14 mouse cellular contexts compared by ENCODE assay signal in the genomic region with DNA sequence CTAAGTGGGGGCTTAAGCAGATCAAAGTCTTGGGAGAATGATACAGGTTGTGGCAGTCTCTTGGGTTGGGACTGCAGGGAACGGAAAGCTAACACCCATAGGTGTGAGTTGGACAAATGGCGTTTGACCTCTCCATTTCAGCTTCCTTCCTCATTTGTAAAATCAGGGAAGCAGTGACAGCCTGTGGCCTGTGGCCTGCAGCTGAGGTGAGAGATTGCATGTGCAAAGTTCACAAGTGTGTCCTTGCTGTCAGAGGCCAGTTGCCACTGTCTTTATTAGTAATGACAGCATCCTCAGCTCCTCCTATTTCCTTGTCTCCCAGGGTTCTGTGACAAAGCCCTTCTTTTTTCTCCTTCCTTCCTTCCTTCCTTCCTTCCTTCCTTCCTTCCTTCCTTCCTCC. TPM values are rescaled to one million over a fixed set of nuclear protein-coding genes. Genes with fewer than 3 reads are reported as not detected.
DNase-seq lines count a peak whose midpoint lies in the region; ATAC-seq and TF ChIP-seq lines count a peak whose summit lies in the region.
"Had no signal": no experiment of that assay in that cellular context is flagged by ENCODE, and none has a peak within 500 bp of the region (broad histone marks: within the 10 kb centered on the region; RNA-seq: fewer than 3 reads in every experiment).

No protein-coding gene starts in this region.

- no peaks in the 10 kb centered on the region for H3K9me3 ChIP-seq in hindbrain, embryonic 13.5 days
- H3K9me3 ChIP-seq in hindbrain, embryonic 12.5 days (replicated peaks): no peaks in the 10 kb centered on the region
- no peaks in the 10 kb centered on the region for H3K9me3 ChIP-seq in limb, embryonic 14.5 days (ENCODE audit: control insufficient read depth, low read length)

- H3K4me3 ChIP-seq in hindbrain, embryonic 13.5 days: no peak overlapping the region
- H3K4me3 ChIP-seq in hindbrain, embryonic 12.5 days: no peak overlapping the region
- no peak overlapping the region for H3K4me3 ChIP-seq in cortical plate, adult 2 months (ENCODE audit: insufficient read depth, low read length)
- H3K4me3 ChIP-seq in limb, embryonic 14.5 days (replicated peaks; ENCODE audit: low read length): no peak overlapping the region
- no peak overlapping the region for H3K4me3 ChIP-seq in thymus, adult 2 months (ENCODE audit: control insufficient read depth, insufficient read depth, low read length)

- no peak overlapping the region for H3K9ac ChIP-seq in hindbrain, embryonic 13.5 days
- no peak overlapping the region for H3K9ac ChIP-seq in hindbrain, embryonic 12.5 days
- H3K9ac ChIP-seq in limb, embryonic 14.5 days (ENCODE audit: low read depth, low read length, severe bottlenecking): no peak overlapping the region
- H3K9ac ChIP-seq: liver, embryonic 14.5 days had no signal

- no peaks in the 10 kb centered on the region for H3K27me3 ChIP-seq in hindbrain, embryonic 13.5 days
- no peaks in the 10 kb centered on the region for H3K27me3 ChIP-seq in hindbrain, embryonic 12.5 days
- no peaks in the 10 kb centered on the region for H3K27me3 ChIP-seq in limb, embryonic 14.5 days (ENCODE audit: control insufficient read depth, insufficient read depth, low read length)
- H3K27me3 ChIP-seq in thymus, adult 2 months (ENCODE audit: control insufficient read depth, insufficient read depth, low read length): no peaks in the 10 kb centered on the region
- H3K27me3 ChIP-seq: Patski had no signal

- 74% methylated on average over 2 of the region's 2 CpGs for WGBS in hindbrain, embryonic 13.5 days
- WGBS in hindbrain, embryonic 12.5 days: 66% methylated on average over 2 of the region's 2 CpGs
- WGBS in limb, embryonic 14.5 days: 44% methylated on average over 2 of the region's 2 CpGs
- 38% methylated on average over 2 of the region's 2 CpGs for WGBS in thymus, adult 2 months

- peaks cover 60% of the 10 kb centered on the region for H3K4me1 ChIP-seq in hindbrain, embryonic 13.5 days (replicated peaks)
- peaks cover 50% of the 10 kb centered on the region for H3K4me1 ChIP-seq in hindbrain, embryonic 12.5 days
- H3K4me1 ChIP-seq in cortical plate, adult 2 months (ENCODE audit: control insufficient read depth, insufficient read depth, low read length): no peaks in the 10 kb centered on the region
- H3K4me1 ChIP-seq in limb, embryonic 14.5 days (ENCODE audit: control insufficient read depth, insufficient read depth, low read length): peaks cover 37% of the 10 kb centered on the region
- 0 out of 2 replicates have a peak, but pooled peaks cover 2% of the 10 kb centered on the region for H3K4me1 ChIP-seq in thymus, adult 2 months (replicated peaks; ENCODE audit: control insufficient read depth, insufficient read depth, low read length)

- TF ChIP-seq CTCF in cortical plate, adult 2 months (IDR thresholded peaks at IDR 0.05; ENCODE audit: extremely low read depth, insufficient read depth, low read length): no peak
- TF ChIP-seq CTCF in thymus, adult 2 months (IDR thresholded peaks at IDR 0.05; ENCODE audit: borderline replicate concordance, control insufficient read depth, extremely low read depth, insufficient read depth, low read length, poor library complexity): no peak

- H3K27ac ChIP-seq in hindbrain, embryonic 13.5 days: no peak overlapping the region
- H3K27ac ChIP-seq in hindbrain, embryonic 12.5 days: no peak overlapping the region
- H3K27ac ChIP-seq in cortical plate, adult 2 months (ENCODE audit: insufficient read depth, low read length): peak overlapping the region; percentile 76
- H3K27ac ChIP-seq in limb, embryonic 14.5 days (replicated peaks; ENCODE audit: low read depth, low read length): no peak overlapping the region
- no peak overlapping the region for H3K27ac ChIP-seq in thymus, adult 2 months (ENCODE audit: control insufficient read depth, insufficient read depth, low read length)
- H3K27ac ChIP-seq: kidney, postnatal 0 days; liver, embryonic 14.5 days had no signal

- no peak for TF ChIP-seq POLR2A in cortical plate, adult 2 months (IDR thresholded peaks at IDR 0.05; ENCODE audit: extremely low read depth, insufficient read depth, low read length)
- no peak for TF ChIP-seq POLR2A in limb, embryonic 14.5 days (IDR thresholded peaks at IDR 0.05; ENCODE audit: borderline replicate concordance, extremely low read depth, insufficient read depth, insufficient read length)
- TF ChIP-seq POLR2A in thymus, adult 2 months (IDR thresholded peaks at IDR 0.05; ENCODE audit: control insufficient read depth, extremely low read depth, insufficient read depth, low read length, poor library complexity): no peak

- no peaks in the 10 kb centered on the region; the same call in 1 of the 2 replicates for H3K36me3 ChIP-seq in hindbrain, embryonic 13.5 days
- no peaks in the 10 kb centered on the region for H3K36me3 ChIP-seq in hindbrain, embryonic 12.5 days
- H3K36me3 ChIP-seq in limb, embryonic 14.5 days (ENCODE audit: control insufficient read depth, insufficient read depth, low read length): peaks cover 25% of the 10 kb centered on the region
- H3K36me3 ChIP-seq in thymus, adult 2 months (ENCODE audit: control insufficient read depth, insufficient read depth, low read length): no peaks in the 10 kb centered on the region

- ATAC-seq in hindbrain, embryonic 13.5 days (ENCODE audit: low FRiP score): no peak
- ATAC-seq in hindbrain, embryonic 12.5 days (ENCODE audit: low FRiP score): no peak
- no peak for ATAC-seq in limb, embryonic 14.5 days (ENCODE audit: low FRiP score, low read depth)
- ATAC-seq: Patski had no signal

- peak; percentile 9 for DNase-seq in A20 (ENCODE audit: low read depth, low spot score)
- DNase-seq in limb, embryonic 14.5 days (ENCODE audit: low spot score): no peak
- DNase-seq in thymus, adult 2 months: no peak
- DNase-seq in layer of hippocampus, postnatal 10 days (ENCODE audit: low spot score in 2 of 2): no peak
- DNase-seq: adrenal gland, adult 2 months; gastrocnemius, postnatal 25 days; heart, postnatal 10 days; layer of hippocampus, postnatal 36 days had no signal

- peak overlapping the region; percentile 89 for H3K4me2 ChIP-seq in hindbrain, embryonic 13.5 days
- H3K4me2 ChIP-seq in hindbrain, embryonic 12.5 days (replicated peaks): no peak overlapping the region
- H3K4me2 ChIP-seq in limb, embryonic 14.5 days (replicated peaks; ENCODE audit: low read depth, low read length, severe bottlenecking): 0 out of 2 replicates have a peak overlapping the region, but pooled peaks have one; percentile 7

RNA-seq across cellular contexts. Expression of a gene that starts 5.5 kb away (rescaled TPM):
- polyA plus RNA-seq in hindbrain, embryonic 13.5 days (2015; fragmentation: Nextera tagmentation; extraction: Ambion mirVana): 79.0 and 81.9 TPM in 2 replicates
- 91.5 and 91.7 TPM in 2 replicates for polyA plus RNA-seq in hindbrain, embryonic 12.5 days (2016; fragmentation: Nextera tagmentation; extraction: Ambion mirVana)
- polyA plus RNA-seq in cortical plate, adult 2 months (2012; rRNA removed): 258 and 263 TPM in 2 replicates
- polyA plus RNA-seq in limb, embryonic 14.5 days (2012; rRNA removed): 112 and 124 TPM in 2 replicates
- 117 and 130 TPM in 2 replicates for polyA plus RNA-seq in limb, embryonic 14.5 days (2014; fragmentation: Nextera tagmentation; extraction: Ambion mirVana)
- 20.1 and 23.3 TPM in 2 replicates for polyA plus RNA-seq in thymus, adult 2 months (2012; rRNA removed)
- total RNA-seq in layer of hippocampus, postnatal 10 days (2021): 100 to 1,000 TPM; 147 to 149 TPM

RNA-seq across cellular contexts. Expression of a gene that starts 53.0 kb away (rescaled TPM):
- 11.5 and 11.9 TPM in 2 replicates for polyA plus RNA-seq in hindbrain, embryonic 13.5 days (2015; fragmentation: Nextera tagmentation; extraction: Ambion mirVana)
- polyA plus RNA-seq in hindbrain, embryonic 12.5 days (2016; fragmentation: Nextera tagmentation; extraction: Ambion mirVana): 7.0 and 9.2 TPM in 2 replicates
- polyA plus RNA-seq in cortical plate, adult 2 months (2012; rRNA removed): 13.8 and 14.2 TPM in 2 replicates
- polyA plus RNA-seq in limb, embryonic 14.5 days (2012; rRNA removed): 1.1 and 1.2 TPM in 2 replicates
- 1.2 and 1.7 TPM in 2 replicates for polyA plus RNA-seq in limb, embryonic 14.5 days (2014; fragmentation: Nextera tagmentation; extraction: Ambion mirVana)
- 0.89 and 1.7 TPM in 2 replicates for polyA plus RNA-seq in thymus, adult 2 months (2012; rRNA removed)
- 10 to 100 TPM; 22.5 to 23.5 TPM for total RNA-seq in layer of hippocampus, postnatal 10 days (2021)
